Mouse (Mus musculus) adrenal gland (tissue): ENCODE data around the gene Rimbp2.

Experiments used
- intact Hi-C: fragments of 180-260 bp; cut with DNase I; formaldehyde crosslinking; loops from one replicate; pipeline ENCODE4 v1.15.1; 2025

Rimbp2 gene

GRCm38 (mm10) chr5:128846433-128847040 lies 106.7 kb downstream of the Rimbp2 start:
- intact Hi-C loops = no loop called here

- intact Hi-C loops = no loop called here
Observed at GRCm38 (mm10) chr5:128845033-128845432, 108.3 kb downstream of the Rimbp2 start.

- intact Hi-C loops = no loop called here
Observed at GRCm38 (mm10) chr5:128843982-128844381, 109.3 kb downstream of the Rimbp2 start.

- intact Hi-C loops = no loop called here
Observed at GRCm38 (mm10) chr5:128841541-128841940, 111.7 kb downstream of the Rimbp2 start.

- intact Hi-C loops = loop anchor here (5.0 kb wide), 1 partner anchor 1740 kb away; no protein-coding TSS in a partner anchor
Observed at GRCm38 (mm10) chr5:128837045-128837444, 116.2 kb downstream of the Rimbp2 start.

GRCm38 (mm10) chr5:128834126-128834525 lies 119.2 kb downstream of the Rimbp2 start:
- intact Hi-C loops = no loop called here

- intact Hi-C loops = no loop called here
Observed at GRCm38 (mm10) chr5:128822843-128823242, 130.4 kb downstream of the Rimbp2 start.

GRCm38 (mm10) chr5:128819638-128820285 lies 133.5 kb downstream of the Rimbp2 start:
- intact Hi-C loops = no loop called here

- intact Hi-C loops = no loop called here
Observed at GRCm38 (mm10) chr5:128815629-128816028, 137.7 kb downstream of the Rimbp2 start.

GRCm38 (mm10) chr5:128815078-128815477 lies 138.2 kb downstream of the Rimbp2 start:
- intact Hi-C loops = no loop called here

- intact Hi-C loops = loop anchor here (5.0 kb wide), 1 partner anchor 159 kb away; no protein-coding TSS in a partner anchor
Observed at GRCm38 (mm10) chr5:128813121-128813520, 140.2 kb downstream of the Rimbp2 start.

- intact Hi-C loops = loop anchor here (5.0 kb wide), 1 partner anchor 161 kb away; no protein-coding TSS in a partner anchor
Observed at GRCm38 (mm10) chr5:128811431-128811830, 141.9 kb downstream of the Rimbp2 start.

- intact Hi-C loops = loop anchor here (5.0 kb wide), 1 partner anchor 162 kb away; no protein-coding TSS in a partner anchor
Observed at GRCm38 (mm10) chr5:128810006-128810405, 143.3 kb downstream of the Rimbp2 start.

- intact Hi-C loops = no loop called here
Observed at GRCm38 (mm10) chr5:128809406-128809805, 143.9 kb downstream of the Rimbp2 start.

GRCm38 (mm10) chr5:128808547-128809182 lies 144.6 kb downstream of the Rimbp2 start:
- intact Hi-C loops = no loop called here

- intact Hi-C loops = no loop called here
Observed at GRCm38 (mm10) chr5:128807408-128807807, 145.9 kb downstream of the Rimbp2 start.

GRCm38 (mm10) chr5:128806296-128806998 lies 146.8 kb downstream of the Rimbp2 start:
- intact Hi-C loops = no loop called here

- intact Hi-C loops = no loop called here
Observed at GRCm38 (mm10) chr5:128805092-128805491, 148.2 kb downstream of the Rimbp2 start.

- intact Hi-C loops = no loop called here
Observed at GRCm38 (mm10) chr5:128800592-128800991, 152.7 kb downstream of the Rimbp2 start.

GRCm38 (mm10) chr5:128781621-128782020 lies 171.7 kb downstream of the Rimbp2 start:
- intact Hi-C loops = no loop called here

- intact Hi-C loops = no loop called here
Observed at GRCm38 (mm10) chr5:128776386-128776785, 176.9 kb downstream of the Rimbp2 start.
